Mouse (Mus musculus) small intestine, adult 2 months (tissue): ENCODE results near the gene Gfy.

Experiments
- CTCF ChIP-seq: fragments of 200-500 bp; IDR thresholded peaks from 2 replicates; pipeline ENCODE4 v1.5.1; 2012; ENCODE audit warnings: low read depth, mild to moderate bottlenecking, control low read depth, inconsistent platforms, low read length, moderate library complexity, mixed read lengths; ENCODE audit not compliant: insufficient replicate concordance, insufficient read length; ENCODE audit errors: extremely low read depth
- POLR2A ChIP-seq: fragments of 200-500 bp; IDR thresholded peaks from 2 replicates; pipeline ENCODE4 v1.6.1; 2012; ENCODE audit warnings: low read depth, mild to moderate bottlenecking, control low read depth, inconsistent platforms, low read length, moderate library complexity

GRCm38 (mm10) chr7:45139904-45140723 lies 39.3 kb downstream of the Gfy start:
- TF ChIP-seq CTCF, result no peak
- no peak for TF ChIP-seq POLR2A
